Mouse (Mus musculus) liver, embryonic 14.5 days (tissue): Measurements from ENCODE around the gene Gabrp. TPM values are rescaled to one million over a fixed set of nuclear protein-coding genes. Genes with fewer than 3 reads are reported as not detected.

Experiments used
- ATAC-seq: fragments of 200-750 bp; cut with Nextera tagmentation; 2 replicates; pipeline ENCODE4 v1.8.0; 2017; ENCODE audit warnings: moderate number of reproducible peaks, mild to moderate bottlenecking, moderate library complexity; ENCODE audit not compliant: insufficient read depth
- DNase-seq, 3 experiments: peaks; one replicate each; pipeline ENCODE4 v3.0.0-alpha.2; 2012 to 2013; ENCODE audit warnings: low read depth in 3 of 3, low spot score in 3 of 3
- H3K27ac ChIP-seq: fragments of 300-500 bp; sonication (generic); 2 replicates; pipeline ENCODE4 v1.5.1; 2014; ENCODE audit warnings: moderate library complexity, mild to moderate bottlenecking, control low read depth, inconsistent platforms
- H3K27me3 ChIP-seq: fragments of 300-500 bp; sonication (generic); 2 replicates; pipeline ENCODE4 v1.6.1; 2014; ENCODE audit warnings: mild to moderate bottlenecking, low read length, moderate library complexity; ENCODE audit not compliant: control insufficient read depth, insufficient read depth
- H3K36me3 ChIP-seq: fragments of 300-500 bp; sonication (generic); replicated peaks from 2 replicates; pipeline ENCODE4 v1.6.1; 2014; ENCODE audit warnings: low read depth; ENCODE audit not compliant: control insufficient read depth, insufficient read depth
- H3K4me1 ChIP-seq, 2 experiments: fragments of 200-500 bp in 1 of 2; fragments of 300-500 bp in 1 of 2; sonication (generic) in 1 of 2; replicated peaks; 2 replicates each; pipeline ENCODE4 v1.6.1; 2012 to 2014; ENCODE audit warnings: antibody characterized with exemption in 1 of 2, inconsistent platforms in 1 of 2, low read length in 1 of 2; ENCODE audit not compliant: control insufficient read depth in 2 of 2, insufficient read depth in 2 of 2
- H3K4me2 ChIP-seq: fragments of 300-500 bp; sonication (generic); 2 replicates; pipeline ENCODE4 v1.6.1; 2014; ENCODE audit warnings: low read depth, mild to moderate bottlenecking, control low read depth, moderate library complexity
- H3K4me3 ChIP-seq, 2 experiments: fragments of 200-500 bp in 1 of 2; fragments of 300-500 bp in 1 of 2; sonication (generic) in 1 of 2; 2 replicates each; pipeline ENCODE4 v1.5.1; 2012 to 2014; ENCODE audit warnings: low read depth in 2 of 2, low read length in 2 of 2, mild to moderate bottlenecking in 2 of 2, control low read depth in 1 of 2, inconsistent platforms in 1 of 2, moderate library complexity in 1 of 2; ENCODE audit not compliant: insufficient read depth in 1 of 2
- H3K9ac ChIP-seq: fragments of 300-500 bp; sonication (generic); replicated peaks from 2 replicates; pipeline ENCODE4 v1.6.1; 2014; ENCODE audit warnings: mild to moderate bottlenecking, control low read depth, moderate library complexity
- H3K9me3 ChIP-seq: fragments of 300-500 bp; sonication (generic); 2 replicates; pipeline ENCODE4 v1.6.1; 2016; ENCODE audit warnings: low read length, mixed read lengths; ENCODE audit not compliant: control insufficient read depth
- CTCF ChIP-seq: IDR thresholded peaks from 2 replicates; pipeline ENCODE4 v1.5.1; 2016; ENCODE audit warnings: antibody characterized with exemption, low read depth, control low read depth
- EP300 ChIP-seq: IDR thresholded peaks from 2 replicates; pipeline ENCODE4 v1.6.1; 2016; ENCODE audit warnings: antibody characterized with exemption, low read depth
- WGBS: fragments of 180-500 bp; shearing (Covaris S2); extraction: QIAGEN DNeasy Blood & Tissue Kit; methylation state at CpG from one replicate; pipeline ENCODE4 v1.1.7; 2014; ENCODE audit not compliant: insufficient replicate concordance; 5-methylcytosine and 5-hydroxymethylcytosine counted together
- polyA plus RNA-seq, 2 experiments: library from polyadenylated mRNA; depleted of rRNA in 1 of 2; stranded (reverse) in 1 of 2; unstranded in 1 of 2; fragments of >200 nt; fragmentation: Nextera tagmentation in 1 of 2; extraction: Ambion mirVana in 1 of 2; gene quantifications; 2 replicates each; pipeline versions ENCODE4 v1.2.1 to v1.2.3; 2012 to 2014

The Gabrp gene
- polyA plus RNA-seq, 2 experiments, result 0.09 TPM; not detected in 1

- Histone ChIP-seq H3K9me3 (no peaks in the 10 kb centered on the region), H3K4me2 (no peak overlapping the region), H3K36me3 (no peaks in the 10 kb centered on the region), H3K27ac (no peak overlapping the region), H3K9ac (no peak overlapping the region), H3K4me1 (no peaks in the 10 kb centered on the region), H3K4me3 (no peak overlapping the region), H3K27me3 (no peaks in the 10 kb centered on the region)
- TF ChIP-seq EP300 (no peak), CTCF (no peak)
- DNase-seq, result no peak
- WGBS, result 20% methylated on average over 3 of the region's 3 CpGs
- no peak for ATAC-seq
Observed at GRCm38 (mm10) chr11:33579621-33580020, 862 bp upstream of the Gabrp start.

GRCm38 (mm10) chr11:33574944-33575343 lies 3.8 kb downstream of the Gabrp start:
- H3K4me1 ChIP-seq, result no peaks in the 10 kb centered on the region
- no peak overlapping the region for H3K4me2 ChIP-seq
- H3K27ac ChIP-seq, result no peak overlapping the region
- WGBS, result 78% methylated on average over 3 of the region's 3 CpGs
- H3K27me3 ChIP-seq, result no peaks in the 10 kb centered on the region
- TF ChIP-seq CTCF, result peak; percentile 67
- TF ChIP-seq EP300, result no peak
- no peak for ATAC-seq
- no peaks in the 10 kb centered on the region for H3K36me3 ChIP-seq
- no peak for DNase-seq
- no peaks in the 10 kb centered on the region for H3K9me3 ChIP-seq
- no peak overlapping the region for H3K9ac ChIP-seq
- H3K4me3 ChIP-seq, result no peak overlapping the region

GRCm38 (mm10) chr11:33570413-33570812 lies 8.3 kb downstream of the Gabrp start:
- no peak for TF ChIP-seq CTCF
- no peak for TF ChIP-seq EP300
- H3K4me1 ChIP-seq, result no peaks in the 10 kb centered on the region
- no peaks in the 10 kb centered on the region for H3K27me3 ChIP-seq
- H3K9me3 ChIP-seq, result no peaks in the 10 kb centered on the region
- ATAC-seq, result no peak
- DNase-seq, result no peak
- no peaks in the 10 kb centered on the region for H3K36me3 ChIP-seq
- no peak overlapping the region for H3K9ac ChIP-seq
- no peak overlapping the region for H3K4me2 ChIP-seq
- no peak overlapping the region for H3K4me3 ChIP-seq
- no peak overlapping the region for H3K27ac ChIP-seq

- no peak overlapping the region for H3K4me3 ChIP-seq
- H3K36me3 ChIP-seq, result no peaks in the 10 kb centered on the region
- H3K27ac ChIP-seq, result no peak overlapping the region
- no peak for TF ChIP-seq EP300
- no peak for TF ChIP-seq CTCF
- no peak for ATAC-seq
- no peaks in the 10 kb centered on the region for H3K4me1 ChIP-seq
- no peaks in the 10 kb centered on the region for H3K27me3 ChIP-seq
- H3K9ac ChIP-seq, result no peak overlapping the region
- H3K4me2 ChIP-seq, result no peak overlapping the region
- WGBS, result 56% methylated on average over 2 of the region's 2 CpGs
- DNase-seq, result no peak
- no peaks in the 10 kb centered on the region for H3K9me3 ChIP-seq
Observed at GRCm38 (mm10) chr11:33563921-33564320, 14.8 kb downstream of the Gabrp start.

GRCm38 (mm10) chr11:33554123-33554522 lies 24.6 kb downstream of the Gabrp start:
- no peak overlapping the region for H3K9ac ChIP-seq
- no peak overlapping the region for H3K27ac ChIP-seq
- peak; percentile 38 for TF ChIP-seq CTCF
- no peak for TF ChIP-seq EP300
- DNase-seq, result no peak
- WGBS, result 61% methylated on average over 8 of the region's 8 CpGs
- H3K4me3 ChIP-seq, result no peak overlapping the region
- no peaks in the 10 kb centered on the region for H3K27me3 ChIP-seq
- no peaks in the 10 kb centered on the region for H3K9me3 ChIP-seq
- H3K36me3 ChIP-seq, result no peaks in the 10 kb centered on the region
- H3K4me1 ChIP-seq, result no peaks in the 10 kb centered on the region
- no peak for ATAC-seq
- H3K4me2 ChIP-seq, result no peak overlapping the region
